Mouse (Mus musculus): ENCODE results near the gene Hoxb1.

The Hoxb1 gene

GRCm38 (mm10) chr11:96333241-96334001, 32.1 kb upstream of the Hoxb1 start:
- DNase-seq (ENCODE audit: extremely low read depth, low read depth, low spot score) = no peak

- no peak for DNase-seq (ENCODE audit: extremely low read depth, low read depth, low spot score)
These were observed 31.6 kb upstream of the Hoxb1 start for GRCm38 (mm10) chr11:96334002-96334364.

DNA sequence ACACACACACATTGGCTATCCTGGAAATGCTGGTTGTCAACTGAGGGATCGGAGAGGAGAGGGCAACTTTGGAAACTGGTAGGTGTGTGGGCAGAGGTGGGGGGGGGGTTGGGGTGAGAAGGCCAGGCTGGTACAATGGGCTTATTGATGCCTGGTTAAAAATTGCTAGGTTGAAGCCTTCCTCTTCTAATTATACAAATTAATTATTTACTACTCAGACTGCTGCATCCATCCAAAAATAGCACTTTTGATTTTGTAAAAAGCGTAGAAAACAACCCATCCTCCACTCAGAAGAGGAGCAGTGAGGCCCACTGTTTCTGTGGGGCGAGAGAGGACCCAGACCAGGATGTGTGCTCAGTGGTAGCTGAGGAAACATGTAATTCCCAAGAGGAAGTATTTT, 30.6 kb upstream of the Hoxb1 start:
- DNase-seq (ENCODE audit: extremely low read depth, low read depth, low spot score) = no peak

DNA sequence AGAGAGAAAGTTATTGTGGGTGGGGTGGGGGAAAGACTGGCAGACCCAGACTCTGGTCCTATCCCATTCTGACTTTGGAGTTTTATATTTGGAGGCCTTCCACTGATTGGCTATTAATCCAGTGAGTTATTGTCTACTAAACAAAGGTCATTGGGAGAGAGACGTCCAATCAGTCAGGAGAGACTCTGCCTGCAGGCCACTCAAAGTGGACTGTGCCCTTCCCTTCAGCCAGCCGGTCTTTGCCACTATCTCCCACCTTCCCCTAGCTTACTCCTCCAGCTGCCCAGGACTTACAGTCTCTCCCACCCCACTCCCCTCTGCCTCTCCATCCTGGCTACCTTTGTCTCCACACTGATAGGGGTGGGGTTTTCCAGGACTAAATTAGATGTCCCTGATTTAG, 29.0 kb upstream of the Hoxb1 start:
- no peak for DNase-seq (ENCODE audit: extremely low read depth, low read depth, low spot score)

DNA sequence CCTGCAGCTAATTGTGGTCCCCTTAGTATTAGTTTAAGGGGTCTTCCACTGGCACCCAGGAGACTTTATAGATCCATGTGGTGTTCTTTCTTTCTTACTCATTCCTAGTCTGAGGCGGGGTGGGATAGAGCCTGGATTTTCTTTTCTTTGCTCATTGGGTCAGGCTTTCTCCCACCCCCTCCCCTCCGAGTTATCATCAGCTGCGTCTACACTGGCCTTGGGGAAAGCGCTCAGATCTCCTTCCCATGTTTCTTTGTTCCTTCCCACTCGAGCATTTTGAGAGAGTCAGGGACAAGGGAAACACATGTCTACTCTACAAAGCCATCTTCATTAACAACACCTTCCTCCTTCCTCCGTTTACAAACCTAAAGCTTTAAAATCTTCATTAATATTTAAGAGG, 28.5 kb upstream of the Hoxb1 start:
- DNase-seq (ENCODE audit: extremely low read depth, low read depth, low spot score) = no peak

DNA sequence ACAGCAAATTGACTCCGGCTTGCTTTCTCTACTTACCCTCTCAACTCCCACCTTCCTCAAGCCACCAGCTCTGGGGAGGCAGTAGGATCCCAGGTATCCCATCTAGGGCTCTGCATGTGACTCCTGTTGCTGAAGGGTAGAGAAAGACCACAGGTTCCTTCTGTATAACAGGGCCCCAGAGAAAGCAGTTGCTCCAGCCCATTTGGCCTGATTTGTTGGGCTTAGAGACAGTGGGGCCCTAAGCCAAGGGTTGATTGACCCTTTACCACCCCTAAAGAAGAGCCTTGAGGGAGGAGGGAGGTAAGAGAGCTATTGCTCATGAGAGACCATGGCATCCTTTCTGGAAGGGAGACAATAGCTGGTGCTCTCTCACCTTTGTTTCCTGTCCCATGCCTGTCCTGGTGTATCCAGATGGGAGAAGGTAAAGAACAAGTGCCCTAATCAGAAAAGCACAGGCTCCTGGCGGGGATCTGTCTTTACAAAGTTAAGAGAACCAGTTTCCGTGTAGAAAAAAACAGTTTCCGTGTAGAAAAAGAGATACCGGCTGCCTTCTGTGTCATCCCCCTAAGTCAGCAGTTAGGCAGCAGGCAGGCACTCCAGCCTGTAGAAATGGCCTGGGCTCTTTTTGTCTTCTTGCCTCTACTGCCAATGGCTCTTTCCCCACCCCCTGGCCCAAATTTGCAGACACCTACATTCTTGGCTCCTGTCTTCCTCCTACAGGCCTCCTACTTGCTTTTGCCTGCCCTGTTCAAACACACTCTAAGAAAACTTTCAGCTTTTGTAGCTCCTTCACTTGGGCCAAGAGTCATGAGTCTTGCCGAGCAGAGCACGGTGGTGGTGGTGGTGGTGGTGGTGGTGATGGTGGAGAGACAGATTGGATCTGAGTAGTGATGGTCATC, 26.3 kb upstream of the Hoxb1 start:
- DNase-seq (ENCODE audit: extremely low read depth, low read depth, low spot score) = no peak

GRCm38 (mm10) chr11:96340698-96341365, 24.7 kb upstream of the Hoxb1 start:
- no peak for DNase-seq (ENCODE audit: extremely low read depth, low read depth, low spot score)

DNA sequence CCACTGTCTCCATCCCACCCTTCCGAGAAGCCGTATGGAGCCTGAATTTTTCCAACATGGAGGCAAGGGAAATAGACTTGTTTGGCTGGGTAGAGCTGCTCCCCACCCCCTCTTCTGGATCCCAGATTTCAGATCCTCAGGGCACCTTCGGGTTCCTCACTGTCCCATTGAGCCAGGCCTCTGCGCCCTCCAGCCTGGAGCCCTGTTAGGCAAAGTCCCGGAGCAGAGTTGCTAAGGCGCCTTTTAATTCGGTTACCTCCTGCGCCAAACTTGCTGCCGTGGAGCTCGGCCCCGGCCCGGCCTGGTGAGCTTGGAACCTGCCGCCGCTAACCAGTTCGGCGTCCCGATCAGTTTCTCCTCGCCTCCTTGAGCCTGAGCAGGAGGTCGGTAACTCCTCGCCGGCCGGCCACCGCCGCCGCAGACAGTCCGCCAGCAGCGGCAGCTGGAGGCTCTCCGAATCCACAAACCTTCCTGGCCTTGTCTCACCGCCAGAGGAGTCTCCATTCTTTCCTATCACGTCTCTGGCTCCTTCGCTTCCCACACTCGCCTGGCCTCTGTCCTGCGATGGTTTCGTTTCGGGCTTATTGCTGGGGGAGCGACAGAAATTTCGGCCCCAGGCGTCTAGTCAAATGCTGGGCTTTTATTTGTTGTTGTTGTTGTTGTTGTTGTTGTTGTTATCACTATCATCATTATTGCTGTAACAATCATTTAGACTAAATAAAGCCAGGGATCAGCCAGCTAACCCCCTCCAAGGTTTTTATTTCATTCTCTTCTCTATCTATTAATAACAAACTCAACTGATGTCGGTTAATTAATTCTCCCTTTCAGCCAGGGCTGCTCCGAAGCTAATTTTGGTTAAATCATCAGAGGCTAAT, 23.6 kb upstream of the Hoxb1 start:
- DNase-seq (ENCODE audit: extremely low read depth, low read depth, low spot score) = no peak

DNA sequence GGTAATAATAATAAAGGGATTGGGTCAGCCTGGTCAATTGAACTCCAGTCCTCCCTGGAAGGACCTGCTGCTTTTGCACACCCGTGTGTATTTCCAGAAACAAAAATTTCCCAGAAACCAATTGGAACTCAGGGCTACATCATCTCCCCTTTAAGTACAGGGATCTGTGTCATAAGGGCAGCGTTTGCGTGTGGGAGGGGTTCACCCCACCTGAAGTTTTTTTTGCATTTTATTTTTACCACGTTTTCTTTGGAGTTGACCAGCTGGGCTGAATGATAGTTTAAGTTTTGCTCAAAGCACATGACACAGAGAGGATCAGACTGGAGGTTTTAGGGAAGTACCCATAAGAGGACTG, 23.0 kb upstream of the Hoxb1 start:
- DNase-seq (ENCODE audit: extremely low read depth, low read depth, low spot score) = no peak

- DNase-seq (ENCODE audit: extremely low read depth, low read depth, low spot score) = no peak
These were observed 22.3 kb upstream of the Hoxb1 start for GRCm38 (mm10) chr11:96343206-96343745.

- no peak for DNase-seq (ENCODE audit: extremely low read depth, low read depth, low spot score)
These were observed 21.3 kb upstream of the Hoxb1 start for GRCm38 (mm10) chr11:96344061-96344877.

DNA sequence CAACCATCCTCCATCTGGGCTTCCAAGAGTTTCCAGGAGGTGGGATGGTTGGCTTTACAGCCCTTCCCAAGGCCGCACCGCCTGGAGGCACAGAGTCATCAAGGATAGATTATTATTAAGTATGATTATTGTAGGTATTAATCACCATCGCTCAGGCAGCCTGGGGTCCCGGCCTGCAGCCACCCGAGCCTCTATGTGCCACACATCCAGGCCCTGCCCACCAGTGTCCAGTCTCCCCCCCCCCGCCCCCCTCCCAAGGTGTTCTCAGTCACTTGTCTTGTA, 20.7 kb upstream of the Hoxb1 start:
- no peak for DNase-seq (ENCODE audit: extremely low read depth, low read depth, low spot score)

GRCm38 (mm10) chr11:96345220-96345892, 20.2 kb upstream of the Hoxb1 start:
- no peak for DNase-seq (ENCODE audit: extremely low read depth, low read depth, low spot score)

- DNase-seq (ENCODE audit: extremely low read depth, low read depth, low spot score) = no peak
These were observed 19.4 kb upstream of the Hoxb1 start for GRCm38 (mm10) chr11:96345893-96346806.

DNA sequence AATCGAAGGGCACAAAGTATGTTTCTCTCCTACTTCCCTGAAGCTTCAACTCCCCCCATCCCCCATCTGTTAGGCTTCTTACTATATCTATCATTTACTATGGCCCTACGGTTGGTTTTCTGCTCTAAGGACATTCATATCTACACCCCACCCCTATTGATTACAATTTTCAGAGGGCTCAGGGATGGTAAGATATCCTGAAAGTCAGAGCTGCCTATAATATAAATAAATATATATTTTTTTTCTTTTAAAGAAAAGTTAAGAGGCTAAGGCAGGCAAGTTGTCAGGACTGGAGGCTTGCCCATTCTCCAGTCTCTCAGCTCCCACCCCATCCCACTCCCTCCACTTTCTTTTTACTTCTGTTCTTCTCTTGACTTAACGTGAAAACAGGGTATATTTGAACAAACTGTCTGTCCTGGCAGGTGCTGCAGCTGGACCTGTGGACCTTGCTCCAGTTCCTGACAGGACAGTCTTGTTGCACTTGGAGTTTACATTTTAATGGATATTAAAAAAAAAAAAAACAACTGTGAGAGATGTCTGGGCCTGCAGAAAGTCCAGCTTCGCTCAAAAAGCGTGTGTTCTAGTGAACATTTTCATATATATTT, 18.5 kb upstream of the Hoxb1 start:
- no peak for DNase-seq (ENCODE audit: extremely low read depth, low read depth, low spot score)

DNA sequence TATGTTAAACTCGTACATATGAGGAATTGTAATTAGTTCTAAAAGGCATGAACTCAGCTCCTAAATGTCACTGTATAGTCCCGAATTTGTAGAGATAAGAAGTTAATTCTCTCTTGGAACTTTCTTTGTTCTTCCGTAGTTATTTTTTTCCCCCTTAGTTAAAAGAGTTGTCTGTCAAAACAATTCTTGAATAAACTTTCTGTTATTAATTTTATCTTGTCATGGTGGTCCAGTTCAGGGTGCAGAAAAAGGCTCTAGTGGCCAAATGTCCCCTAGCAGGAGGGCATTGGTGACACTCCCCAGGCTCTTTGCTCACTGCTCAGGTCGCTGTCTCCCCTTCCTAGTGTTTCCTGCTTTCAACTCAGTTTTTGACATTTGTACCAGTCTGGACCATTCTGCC, 17.8 kb upstream of the Hoxb1 start:
- DNase-seq (ENCODE audit: extremely low read depth, low read depth, low spot score) = no peak

- no peak for DNase-seq (ENCODE audit: extremely low read depth, low read depth, low spot score)
These were observed 17.2 kb upstream of the Hoxb1 start for GRCm38 (mm10) chr11:96348141-96348928.

All from fat pad, adult 2 months (tissue).